Mouse (Mus musculus): ENCODE results near the gene Dnah2.
"Not testable (repeated sequence)": the region's sequence is repeated elsewhere in the genome, so short reads cannot be mapped to it uniquely, and the experiment has no call there.

Gene Dnah2

DNA sequence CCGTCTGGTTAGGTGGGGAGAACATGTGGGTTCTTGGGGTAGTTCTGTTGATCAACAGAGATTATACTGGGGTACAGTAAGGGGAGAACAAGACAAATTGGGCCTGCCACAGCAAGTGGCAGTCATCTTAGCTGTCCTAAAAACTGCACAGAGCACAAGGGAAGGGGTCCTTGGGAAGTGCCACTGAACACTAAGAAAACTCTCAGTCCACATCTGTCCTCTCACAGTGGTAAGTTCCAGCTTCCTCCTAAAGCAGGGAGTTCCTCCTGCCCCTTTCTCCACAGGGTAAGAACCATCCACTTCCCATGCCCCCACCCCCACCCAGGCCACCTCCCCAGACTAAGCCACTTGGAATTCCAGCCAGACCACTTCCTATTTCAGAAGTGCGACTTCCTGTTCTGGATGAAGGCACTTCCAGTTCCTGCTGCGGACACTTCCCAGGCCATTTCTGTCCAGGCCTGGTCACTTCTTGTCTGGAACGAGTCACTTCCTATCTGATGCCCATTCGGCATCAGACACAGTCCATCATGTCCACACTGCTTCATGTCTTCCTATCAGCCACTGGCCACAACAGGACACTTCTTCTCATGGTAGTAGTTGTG, 5.7 kb upstream of the Dnah2 start:
- no peak for DNase-seq (ENCODE audit: low read depth, low spot score)
- no peaks in the 10 kb centered on the region for H3K27me3 ChIP-seq (ENCODE audit: control insufficient read depth, insufficient read depth, low read length, poor library complexity, severe bottlenecking)
- no peaks in the 10 kb centered on the region for H3K36me3 ChIP-seq (ENCODE audit: control insufficient read depth, insufficient read depth, low read length, poor library complexity, severe bottlenecking)

DNA sequence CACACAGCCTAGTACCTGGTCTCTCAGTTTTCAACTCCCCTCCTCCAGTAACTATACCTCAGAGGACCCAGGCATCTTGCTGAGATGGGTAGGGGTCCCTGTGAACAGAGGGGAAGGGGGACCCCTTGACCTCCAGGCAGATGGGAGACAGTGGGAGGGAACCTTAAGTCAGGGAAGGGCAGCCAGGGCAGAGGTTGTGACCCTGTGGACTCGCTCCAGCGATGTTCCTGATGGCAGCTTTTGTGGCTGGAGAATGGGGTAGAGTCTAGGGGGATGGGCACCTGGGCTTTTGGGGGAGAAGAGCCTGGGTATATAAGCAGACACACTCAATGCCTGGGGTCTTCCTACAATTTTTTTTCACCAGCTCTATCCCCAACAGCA, 4.4 kb upstream of the Dnah2 start:
- no peaks in the 10 kb centered on the region for H3K36me3 ChIP-seq (ENCODE audit: control insufficient read depth, insufficient read depth, low read length, poor library complexity, severe bottlenecking)
- no peak for DNase-seq (ENCODE audit: low read depth, low spot score)
- H3K27me3 ChIP-seq (ENCODE audit: control insufficient read depth, insufficient read depth, low read length, poor library complexity, severe bottlenecking): no peaks in the 10 kb centered on the region

DNA sequence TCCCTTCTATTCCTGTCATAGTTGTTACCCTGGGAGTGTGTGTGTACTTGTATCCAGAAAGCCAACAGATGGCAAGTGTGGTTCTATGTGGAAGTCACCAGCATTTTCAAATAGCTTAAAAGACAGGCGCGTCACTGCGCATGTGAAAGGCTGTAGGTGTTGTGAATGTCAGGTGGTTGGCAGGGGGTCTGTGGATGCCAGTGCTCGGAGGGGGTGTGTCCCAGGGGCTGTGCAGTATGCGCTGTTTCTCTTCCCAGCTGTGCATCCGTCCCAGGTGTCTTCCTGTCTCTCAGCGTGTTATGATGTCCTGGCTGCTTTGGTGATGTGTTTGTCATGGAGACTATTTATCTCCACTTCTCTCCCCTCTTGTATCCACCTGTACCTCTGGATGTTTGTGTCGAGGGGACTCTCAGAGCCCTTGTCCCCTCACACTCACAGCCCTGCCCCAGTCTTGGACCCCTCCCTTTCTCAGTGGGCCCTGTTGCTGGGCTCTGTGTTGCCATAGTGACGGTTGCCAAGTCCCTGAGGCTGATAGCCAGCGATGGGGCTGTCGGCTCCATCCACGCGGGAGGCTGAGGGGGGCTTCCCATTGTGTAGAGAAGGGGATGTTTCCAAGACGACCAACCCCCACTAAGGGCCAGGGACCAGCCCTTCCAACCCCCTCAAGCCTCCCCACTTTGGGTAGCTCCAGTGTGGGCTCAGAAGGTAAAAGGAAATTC, 3.9 kb upstream of the Dnah2 start:
- DNase-seq (ENCODE audit: low read depth, low spot score): no peak
- H3K27me3 ChIP-seq (ENCODE audit: control insufficient read depth, insufficient read depth, low read length, poor library complexity, severe bottlenecking): no peaks in the 10 kb centered on the region

DNA sequence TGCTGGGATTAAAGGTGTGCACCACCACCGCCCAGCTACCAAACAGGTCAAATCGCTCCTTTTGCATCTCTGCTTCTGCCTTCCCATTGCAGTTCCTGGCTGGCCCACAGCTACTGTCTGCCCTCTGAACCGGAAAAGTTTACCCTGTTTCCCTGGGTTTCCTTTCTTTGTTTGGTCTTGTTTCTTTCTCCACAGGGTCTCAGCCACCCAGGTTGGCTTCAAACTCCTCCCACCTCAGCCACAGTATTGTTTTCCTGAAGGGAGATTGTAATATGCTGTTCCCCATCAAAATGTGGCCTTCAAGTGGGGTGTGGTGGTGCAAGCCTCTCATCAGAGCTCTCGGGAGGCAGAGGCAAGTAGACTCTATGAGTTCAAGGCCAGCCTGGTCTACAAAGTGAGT, 2.4 kb upstream of the Dnah2 start:
- Histone ChIP-seq H3K36me3 (ENCODE audit: control insufficient read depth, insufficient read depth, low read length, poor library complexity, severe bottlenecking) (no peaks in the 10 kb centered on the region), H3K27me3 (ENCODE audit: control insufficient read depth, insufficient read depth, low read length, poor library complexity, severe bottlenecking) (no peaks in the 10 kb centered on the region)
- DNase-seq (ENCODE audit: low read depth, low spot score): no peak

More for the DNA sequence above, 3.9 kb upstream of the Dnah2 start:
- no peaks in the 10 kb centered on the region for H3K36me3 ChIP-seq (ENCODE audit: control insufficient read depth, insufficient read depth, low read length, poor library complexity, severe bottlenecking)

DNA sequence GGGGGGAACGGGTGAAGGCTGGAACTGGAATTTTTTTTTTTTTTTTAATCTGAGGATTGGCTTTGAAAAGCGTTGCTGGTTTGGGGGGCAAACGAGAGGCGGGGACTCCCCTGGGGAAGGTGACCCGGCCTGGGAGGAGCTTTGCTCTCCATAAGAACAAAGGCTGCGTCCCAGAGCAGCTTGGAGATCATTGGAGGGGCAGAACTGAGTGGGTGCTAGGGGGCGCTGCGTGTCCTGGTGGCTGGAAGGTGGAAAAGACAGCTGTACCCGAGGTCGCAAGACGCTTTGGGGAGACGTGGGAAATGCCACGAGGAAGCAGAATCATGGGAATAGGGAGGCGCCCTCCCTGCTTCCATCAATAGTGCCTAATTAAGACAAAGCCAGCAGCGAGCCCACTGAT, 1.8 kb downstream of the Dnah2 start:
- H3K36me3 ChIP-seq (ENCODE audit: control insufficient read depth, insufficient read depth, low read length, poor library complexity, severe bottlenecking): no peaks in the 10 kb centered on the region
- H3K27me3 ChIP-seq (ENCODE audit: control insufficient read depth, insufficient read depth, low read length, poor library complexity, severe bottlenecking): no peaks in the 10 kb centered on the region
- peak; percentile 34 for DNase-seq (ENCODE audit: low read depth, low spot score)

DNA sequence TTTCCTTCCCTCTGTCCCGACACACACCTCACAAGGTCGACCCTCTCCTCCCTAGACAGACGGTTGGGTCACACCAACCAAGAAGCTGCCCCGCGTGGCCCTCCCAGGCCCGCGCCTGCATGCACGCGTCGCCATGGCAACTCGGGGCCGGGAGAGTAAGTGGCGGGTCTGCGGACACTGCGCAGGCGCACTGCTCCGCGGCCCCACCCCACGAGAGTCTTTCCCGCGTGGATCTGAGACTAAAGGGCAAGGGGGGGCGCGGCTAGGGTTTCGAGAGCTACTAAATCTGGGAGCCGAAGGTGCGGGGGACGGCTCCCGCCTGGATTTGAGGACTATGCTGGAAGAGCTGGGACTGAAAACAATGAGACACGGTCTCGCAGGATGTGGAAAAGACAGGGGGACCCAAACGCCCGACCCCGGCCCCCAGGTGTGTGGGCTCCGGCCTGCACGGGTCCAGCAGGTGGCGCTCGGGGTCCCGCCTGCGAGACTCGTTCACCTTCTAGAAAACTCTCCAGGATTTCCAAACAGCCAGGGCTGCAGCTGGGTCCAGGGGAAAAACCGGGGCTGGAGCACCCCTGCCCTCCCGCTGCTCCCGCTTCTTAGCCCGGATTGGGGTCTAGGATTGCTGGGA, 2.4 kb downstream of the Dnah2 start:
- peak; percentile 60 for DNase-seq (ENCODE audit: low read depth, low spot score)
- no peaks in the 10 kb centered on the region for H3K36me3 ChIP-seq (ENCODE audit: control insufficient read depth, insufficient read depth, low read length, poor library complexity, severe bottlenecking)

DNA sequence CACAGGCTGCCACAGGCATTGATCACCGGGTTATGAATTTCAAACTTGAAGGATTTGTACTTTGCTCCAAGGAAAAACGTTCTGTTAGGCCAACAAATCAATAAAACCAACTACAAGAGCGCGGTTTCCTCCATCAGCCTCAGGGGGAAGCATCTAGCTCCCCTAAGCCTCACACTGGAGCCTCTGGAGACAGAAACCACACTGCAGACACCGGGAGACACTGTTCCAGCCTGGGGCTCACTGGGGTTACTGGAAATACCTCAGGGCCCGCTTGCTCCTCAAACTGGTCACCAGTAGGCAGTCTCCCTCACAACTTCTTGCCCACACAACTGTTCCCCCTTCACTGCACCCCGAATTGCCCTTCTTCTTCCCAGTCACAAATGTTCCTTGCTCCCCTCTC, 3.0 kb downstream of the Dnah2 start:
- H3K36me3 ChIP-seq (ENCODE audit: control insufficient read depth, insufficient read depth, low read length, poor library complexity, severe bottlenecking): no peaks in the 10 kb centered on the region
- H3K27me3 ChIP-seq (ENCODE audit: control insufficient read depth, insufficient read depth, low read length, poor library complexity, severe bottlenecking): no peaks in the 10 kb centered on the region
- DNase-seq (ENCODE audit: low read depth, low spot score): no peak

More for the DNA sequence above, 2.4 kb downstream of the Dnah2 start:
- H3K27me3 ChIP-seq (ENCODE audit: control insufficient read depth, insufficient read depth, low read length, poor library complexity, severe bottlenecking): no peaks in the 10 kb centered on the region

DNA sequence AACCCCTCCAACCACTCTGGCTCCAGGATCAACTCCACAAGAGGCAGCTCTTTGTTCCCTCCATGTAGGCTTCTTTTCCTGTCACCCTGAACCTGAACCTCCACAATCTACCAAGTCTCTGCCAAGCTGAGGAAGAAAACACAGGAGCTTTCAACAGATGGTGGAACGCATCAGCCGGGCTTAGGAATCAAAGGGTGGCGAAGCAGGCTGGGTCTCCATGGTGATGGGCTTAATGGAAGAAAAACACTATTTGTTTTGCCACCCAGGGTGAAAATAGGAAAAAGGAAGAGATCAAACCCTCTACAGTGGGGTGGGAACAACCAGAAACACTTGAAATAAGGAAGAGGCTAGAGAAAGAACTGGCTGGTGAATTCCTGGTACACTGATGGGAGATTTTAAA, 5.3 kb downstream of the Dnah2 start:
- DNase-seq (ENCODE audit: low read depth, low spot score): no peak
- Histone ChIP-seq H3K27me3 (ENCODE audit: control insufficient read depth, insufficient read depth, low read length, poor library complexity, severe bottlenecking) (no peaks in the 10 kb centered on the region), H3K36me3 (ENCODE audit: control insufficient read depth, insufficient read depth, low read length, poor library complexity, severe bottlenecking) (no peaks in the 10 kb centered on the region)

DNA sequence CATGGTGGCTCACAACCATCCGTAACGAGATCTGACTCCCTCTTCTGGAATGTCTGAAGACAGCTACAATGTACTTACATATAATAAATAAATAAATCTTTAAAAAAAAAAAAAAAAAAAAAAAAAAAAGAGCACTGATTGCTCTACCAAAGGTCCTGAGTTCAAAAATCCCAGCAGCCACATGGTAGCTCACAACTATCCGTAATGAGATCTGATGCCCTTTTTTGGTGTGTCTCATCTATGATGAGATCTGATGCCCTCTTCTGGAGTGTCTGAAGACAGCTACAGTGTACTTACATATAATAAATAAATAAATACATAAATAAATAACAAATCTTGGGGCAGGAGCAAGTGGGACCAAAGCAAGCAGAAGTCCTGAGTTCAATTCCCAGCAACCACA, 7.2 kb downstream of the Dnah2 start:
- H3K36me3 ChIP-seq (ENCODE audit: control insufficient read depth, insufficient read depth, low read length, poor library complexity, severe bottlenecking); H3K27me3 ChIP-seq (ENCODE audit: control insufficient read depth, insufficient read depth, low read length, poor library complexity, severe bottlenecking); DNase-seq (ENCODE audit: low read depth, low spot score): not testable (repeated sequence)

DNA sequence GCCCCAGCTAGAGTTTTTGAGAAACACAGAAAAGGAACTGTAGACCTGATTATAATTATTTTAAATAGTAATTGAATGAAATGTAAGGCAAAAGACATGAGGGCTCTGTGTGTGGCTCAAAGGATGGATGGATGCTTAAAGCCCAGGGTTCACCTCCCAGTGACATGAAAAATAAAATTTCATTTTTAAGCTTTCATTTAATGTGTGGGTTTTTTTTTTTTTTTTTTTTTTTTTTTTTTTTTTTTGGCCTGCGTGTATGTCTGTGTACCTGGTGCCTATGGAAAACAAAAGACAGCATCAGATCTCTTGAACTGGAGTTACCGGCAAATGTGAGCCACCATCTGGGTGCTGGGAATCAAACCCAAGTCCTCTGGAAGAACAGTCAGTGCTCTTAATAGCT, 8.2 kb downstream of the Dnah2 start:
- no peaks in the 10 kb centered on the region for H3K27me3 ChIP-seq (ENCODE audit: control insufficient read depth, insufficient read depth, low read length, poor library complexity, severe bottlenecking)
- DNase-seq (ENCODE audit: low read depth, low spot score): no peak
- H3K36me3 ChIP-seq (ENCODE audit: control insufficient read depth, insufficient read depth, low read length, poor library complexity, severe bottlenecking): no peaks in the 10 kb centered on the region

DNA sequence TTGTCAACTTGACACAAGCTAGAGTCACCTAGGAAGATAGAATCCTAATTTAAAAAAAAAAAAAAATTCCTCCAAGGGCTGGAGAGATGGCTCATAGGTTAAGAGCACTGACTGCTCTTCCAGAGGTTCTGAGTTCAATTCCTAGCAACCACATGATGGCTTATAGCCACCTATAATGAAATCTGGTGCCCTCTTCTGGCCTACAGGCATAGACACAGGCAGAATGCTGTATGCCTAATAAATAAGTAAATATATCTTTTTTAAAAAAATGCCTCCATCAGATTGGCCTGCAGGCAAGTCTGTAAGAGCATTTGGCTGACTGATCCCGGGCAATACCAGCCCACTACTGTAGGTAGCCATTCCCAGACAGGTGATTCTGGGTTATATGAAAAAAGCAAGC, 13.9 kb downstream of the Dnah2 start:
- Histone ChIP-seq H3K36me3 (ENCODE audit: control insufficient read depth, insufficient read depth, low read length, poor library complexity, severe bottlenecking) (no peaks in the 10 kb centered on the region), H3K27me3 (ENCODE audit: control insufficient read depth, insufficient read depth, low read length, poor library complexity, severe bottlenecking) (no peaks in the 10 kb centered on the region)
- DNase-seq (ENCODE audit: low read depth, low spot score): no peak

DNA sequence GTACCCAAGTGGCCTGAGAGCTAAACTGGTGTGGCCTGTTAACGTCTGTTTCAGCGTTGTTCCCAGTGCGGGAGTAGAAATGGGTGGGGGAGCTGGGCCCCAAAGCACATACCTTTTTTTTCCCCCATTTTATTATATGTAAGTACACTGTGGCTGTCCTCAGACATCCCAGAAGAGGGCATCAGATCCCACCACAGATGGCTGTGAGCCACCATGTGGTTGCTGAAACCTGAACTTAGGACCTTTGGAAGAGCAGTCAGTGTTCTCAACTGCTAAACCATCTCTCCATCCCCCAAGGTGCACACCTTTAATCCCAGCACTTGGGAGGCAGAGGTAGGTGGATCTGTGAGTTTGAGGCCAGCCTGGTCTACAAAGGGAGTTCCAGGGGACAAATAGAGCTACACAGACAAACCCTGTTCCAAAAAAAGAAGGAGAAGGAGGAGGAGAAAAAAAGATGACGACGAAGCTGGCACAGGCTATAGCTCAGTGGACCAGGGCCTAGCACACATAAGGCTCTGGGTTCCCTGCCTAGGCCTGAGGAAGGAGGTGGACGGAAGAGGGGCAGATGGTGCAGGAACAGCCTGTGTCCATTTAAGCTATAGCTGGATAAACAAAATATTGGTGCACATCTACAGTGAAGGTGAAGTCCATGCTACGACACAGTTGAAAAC, 16.3 kb downstream of the Dnah2 start:
- Histone ChIP-seq H3K27me3 (ENCODE audit: control insufficient read depth, insufficient read depth, low read length, poor library complexity, severe bottlenecking) (no peaks in the 10 kb centered on the region), H3K36me3 (ENCODE audit: control insufficient read depth, insufficient read depth, low read length, poor library complexity, severe bottlenecking) (no peaks in the 10 kb centered on the region)
- DNase-seq (ENCODE audit: low read depth, low spot score): no peak

DNA sequence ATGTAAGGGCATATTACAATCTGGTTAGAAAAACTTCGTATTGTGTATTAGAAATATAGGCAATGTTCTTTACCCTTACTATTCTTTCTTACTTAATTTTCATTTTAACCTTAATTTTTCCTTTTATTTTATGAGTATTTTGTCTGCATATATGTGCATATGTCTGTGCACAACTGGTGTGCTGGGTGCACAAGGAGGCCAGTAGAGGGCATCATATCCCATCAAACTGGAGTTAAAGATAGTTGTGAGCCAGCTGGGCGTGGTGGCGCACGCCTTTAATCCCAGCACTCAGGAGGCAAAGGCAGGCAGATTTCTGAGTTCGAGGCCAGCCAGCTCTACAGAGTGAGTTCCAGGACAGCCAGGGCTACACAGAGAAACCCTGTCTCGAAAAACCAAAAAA, 18.2 kb downstream of the Dnah2 start:
- H3K36me3 ChIP-seq (ENCODE audit: control insufficient read depth, insufficient read depth, low read length, poor library complexity, severe bottlenecking); DNase-seq (ENCODE audit: low read depth, low spot score); H3K27me3 ChIP-seq (ENCODE audit: control insufficient read depth, insufficient read depth, low read length, poor library complexity, severe bottlenecking): not testable (repeated sequence)

DNA sequence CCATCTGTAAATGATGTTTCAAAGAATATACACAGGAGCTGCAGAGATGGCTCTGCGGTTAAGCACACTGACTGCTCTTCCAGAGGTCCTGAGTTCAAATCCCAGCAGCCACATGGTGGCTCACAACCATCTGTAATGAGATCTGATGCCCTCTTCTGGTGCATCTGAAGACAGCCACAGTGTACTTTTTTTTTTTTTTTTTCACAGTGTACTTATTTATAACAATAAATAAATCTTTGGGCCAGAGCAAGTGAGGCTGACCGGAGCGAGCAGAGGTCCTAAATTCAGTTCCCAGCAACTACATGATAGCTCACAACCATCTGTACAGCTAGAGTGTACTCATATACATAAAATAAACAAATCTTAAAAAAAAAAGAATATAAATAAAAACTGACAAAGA, 18.6 kb downstream of the Dnah2 start:
- DNase-seq (ENCODE audit: low read depth, low spot score); H3K36me3 ChIP-seq (ENCODE audit: control insufficient read depth, insufficient read depth, low read length, poor library complexity, severe bottlenecking); H3K27me3 ChIP-seq (ENCODE audit: control insufficient read depth, insufficient read depth, low read length, poor library complexity, severe bottlenecking): not testable (repeated sequence)

DNA sequence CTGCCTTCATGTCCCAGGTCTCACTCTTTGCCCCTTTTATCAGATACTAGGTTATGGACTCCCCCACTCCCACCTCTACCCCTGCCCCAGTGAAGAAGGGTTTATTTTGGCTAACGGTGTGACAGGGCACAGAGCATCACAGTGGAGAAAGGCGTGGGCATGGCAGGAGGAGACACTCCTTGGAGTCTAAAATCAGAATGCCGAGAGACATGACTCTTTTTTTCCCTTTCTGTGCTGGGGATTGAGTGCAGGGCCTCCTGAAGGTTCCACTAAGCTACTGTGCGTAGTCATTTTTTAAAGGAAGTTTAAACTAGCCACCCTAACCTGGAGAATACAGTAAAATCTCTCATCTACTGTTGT, 20.9 kb downstream of the Dnah2 start:
- H3K36me3 ChIP-seq (ENCODE audit: control insufficient read depth, insufficient read depth, low read length, poor library complexity, severe bottlenecking): no peaks in the 10 kb centered on the region
- DNase-seq (ENCODE audit: low read depth, low spot score): no peak
- H3K27me3 ChIP-seq (ENCODE audit: control insufficient read depth, insufficient read depth, low read length, poor library complexity, severe bottlenecking): no peaks in the 10 kb centered on the region
